Mouse (Mus musculus) CH12.LX (cell line): ENCODE data around the gene Opcml. TPM values are rescaled to one million over a fixed set of nuclear protein-coding genes. Genes with fewer than 3 reads are reported as not detected.

Experiments
- DNase-seq: peaks from one replicate; pipeline ENCODE4 v3.0.0-alpha.2; 2013; ENCODE audit errors: extremely low read depth
- H3K27ac ChIP-seq: 2 replicates; pipeline ENCODE4 v1.5.1; 2012; ENCODE audit warnings: low read depth, mild to moderate bottlenecking, control low read depth, moderate library complexity; ENCODE audit not compliant: insufficient read depth
- H3K27me3 ChIP-seq: replicated peaks from 2 replicates; pipeline ENCODE3; 2012; ENCODE audit warnings: inconsistent platforms
- H3K36me3 ChIP-seq, 2 experiments: replicated peaks in 1 of 2; 2 replicates each; pipeline versions ENCODE3 to v1.6.1; 2012; ENCODE audit warnings: inconsistent platforms in 1 of 2, low read length in 1 of 2, mild to moderate bottlenecking in 1 of 2, mixed read lengths in 1 of 2, moderate library complexity in 1 of 2; ENCODE audit not compliant: control insufficient read depth in 1 of 2, insufficient read depth in 1 of 2
- H3K4me1 ChIP-seq, 2 experiments: 2 replicates each; pipeline ENCODE4 v1.6.1; 2012; ENCODE audit warnings: inconsistent platforms in 1 of 2, moderate library complexity in 1 of 2; ENCODE audit not compliant: insufficient read depth in 2 of 2, control insufficient read depth in 1 of 2
- H3K4me2 ChIP-seq: 2 replicates; pipeline ENCODE4 v1.6.1; 2012; ENCODE audit warnings: low read depth, mild to moderate bottlenecking, control low read depth; ENCODE audit not compliant: poor library complexity, insufficient read depth, severe bottlenecking
- H3K4me3 ChIP-seq, 3 experiments: fragments of 150-350 bp in 1 of 3; sonication (generic) in 1 of 3; replicated peaks in 1 of 3; 2 replicates each; pipeline versions ENCODE3 to v1.5.1; 2011 to 2012; ENCODE audit warnings: low read depth in 2 of 3, low read length in 2 of 3, mild to moderate bottlenecking in 2 of 3, moderate library complexity in 2 of 3, control low read depth in 1 of 3, improper control_type of control experiment in 1 of 3, inconsistent platforms in 1 of 3, mixed read lengths in 1 of 3; ENCODE audit not compliant: poor library complexity in 1 of 3
- H3K79me2 ChIP-seq: replicated peaks from 2 replicates; pipeline ENCODE4 v1.6.1; 2012; ENCODE audit warnings: mild to moderate bottlenecking, moderate library complexity; ENCODE audit not compliant: control insufficient read depth, poor library complexity, insufficient read depth, severe bottlenecking; ENCODE audit errors: extremely low read depth
- H3K9ac ChIP-seq: 2 replicates; pipeline ENCODE4 v1.6.1; 2012; ENCODE audit warnings: low read depth, mild to moderate bottlenecking, control low read depth, moderate library complexity; ENCODE audit not compliant: insufficient read depth
- H3K9me3 ChIP-seq: replicated peaks from 2 replicates; pipeline ENCODE3; 2012; ENCODE audit warnings: low read length, inconsistent platforms, mixed read lengths
- BHLHE40 ChIP-seq: IDR thresholded peaks from 2 replicates; pipeline ENCODE4 v1.6.1; 2011; ENCODE audit warnings: mild to moderate bottlenecking, low read depth, low read length, improper control_type of control experiment
- CHD1 ChIP-seq: IDR thresholded peaks from 2 replicates; pipeline ENCODE4 v1.6.1; 2012; ENCODE audit warnings: low read depth, low read length, improper control_type of control experiment, inconsistent platforms
- CTCF ChIP-seq, 2 experiments: IDR thresholded peaks in 1 of 2; conservative IDR thresholded peaks in 1 of 2; 2 replicates each; pipeline ENCODE4 v1.5.1; 2011 to 2012; ENCODE audit warnings: low read depth in 2 of 2, low read length in 2 of 2, improper control_type of control experiment in 1 of 2, inconsistent platforms in 1 of 2, mild to moderate bottlenecking in 1 of 2, moderate library complexity in 1 of 2
- ELF1 ChIP-seq: IDR thresholded peaks from 2 replicates; pipeline ENCODE4 v1.6.1; 2014; ENCODE audit warnings: low read depth, mild to moderate bottlenecking, inconsistent platforms, low read length, improper control_type of control experiment
- ETS1 ChIP-seq: conservative IDR thresholded peaks from 2 replicates; pipeline ENCODE4 v1.6.1; 2012; ENCODE audit warnings: low read depth, mild to moderate bottlenecking, inconsistent platforms, low read length, improper control_type of control experiment, moderate library complexity
- JUND ChIP-seq: conservative IDR thresholded peaks from 2 replicates; pipeline ENCODE4 v1.6.1; 2011; ENCODE audit warnings: low read depth, low read length, improper control_type of control experiment
- KAT2A ChIP-seq: IDR thresholded peaks from 2 replicates; pipeline ENCODE4 v1.6.1; 2012; ENCODE audit warnings: low read length, improper control_type of control experiment, inconsistent platforms; ENCODE audit not compliant: insufficient replicate concordance
- MAX ChIP-seq: IDR thresholded peaks from 2 replicates; pipeline ENCODE4 v1.6.1; 2011; ENCODE audit warnings: low read length, improper control_type of control experiment
- MAZ ChIP-seq: IDR thresholded peaks from 2 replicates; pipeline ENCODE4 v1.6.1; 2012; ENCODE audit warnings: low read depth, mild to moderate bottlenecking, inconsistent platforms, low read length, improper control_type of control experiment, moderate library complexity
- MEF2A ChIP-seq: IDR thresholded peaks from 2 replicates; pipeline ENCODE4 v1.6.1; 2014; ENCODE audit warnings: low read depth, mild to moderate bottlenecking, inconsistent platforms, low read length, improper control_type of control experiment, borderline replicate concordance
- MXI1 ChIP-seq: IDR thresholded peaks from 2 replicates; pipeline ENCODE4 v1.6.1; 2011; ENCODE audit warnings: mild to moderate bottlenecking, low read depth, low read length, improper control_type of control experiment
- MYC ChIP-seq: IDR thresholded peaks from 2 replicates; pipeline ENCODE4 v1.6.1; 2011; ENCODE audit warnings: low read depth, mild to moderate bottlenecking, improper control_type of control experiment, low read length
- NRF1 ChIP-seq: IDR thresholded peaks from 2 replicates; pipeline ENCODE4 v1.6.1; 2014; ENCODE audit warnings: low read depth, mild to moderate bottlenecking, inconsistent platforms, low read length, improper control_type of control experiment, moderate library complexity
- PAX5 ChIP-seq: IDR thresholded peaks from 2 replicates; pipeline ENCODE4 v1.6.1; 2012; ENCODE audit warnings: low read length, inconsistent platforms, mixed read lengths
- POLR2A ChIP-seq: IDR thresholded peaks from 2 replicates; pipeline ENCODE4 v1.6.1; 2011; ENCODE audit warnings: low read depth, mild to moderate bottlenecking, improper control_type of control experiment, low read length
- POLR2AphosphoS2 ChIP-seq: IDR thresholded peaks from 2 replicates; pipeline ENCODE4 v1.6.1; 2011; ENCODE audit warnings: low read depth, low read length, improper control_type of control experiment
- RAD21 ChIP-seq: IDR thresholded peaks from 2 replicates; pipeline ENCODE4 v1.6.1; 2011; ENCODE audit warnings: low read depth, mild to moderate bottlenecking, low read length, improper control_type of control experiment, moderate library complexity
- SMC3 ChIP-seq: IDR thresholded peaks from 2 replicates; pipeline ENCODE4 v1.6.1; 2011; ENCODE audit warnings: low read depth, low read length, improper control_type of control experiment
- TCF12 ChIP-seq: IDR thresholded peaks from 2 replicates; pipeline ENCODE4 v1.6.1; 2014; ENCODE audit warnings: low read depth, mild to moderate bottlenecking, inconsistent platforms, low read length, improper control_type of control experiment
- UBTF ChIP-seq: IDR thresholded peaks from 2 replicates; pipeline ENCODE4 v1.6.1; 2012; ENCODE audit warnings: low read depth, mild to moderate bottlenecking, inconsistent platforms, low read length, improper control_type of control experiment, moderate library complexity
- ZC3H11A ChIP-seq: IDR thresholded peaks from 2 replicates; pipeline ENCODE4 v1.6.1; 2012; ENCODE audit warnings: low read depth, mild to moderate bottlenecking, inconsistent platforms, low read length, improper control_type of control experiment
- ZNF384 ChIP-seq: IDR thresholded peaks from 2 replicates; pipeline ENCODE4 v1.6.1; 2012; ENCODE audit warnings: low read depth, low read length, improper control_type of control experiment, inconsistent platforms
- dilution Hi-C: fragments of 300-500 bp; cut with MboI; formaldehyde crosslinking; loops from 2 replicates; pipeline ENCODE4 v1.14.3; 2020; ENCODE audit warnings: low sequenced_read_pairs; ENCODE audit not compliant: extremely low pct_unique_long_range_greater_than_20kb, extremely low pct_ligation_motif_present
- in situ Hi-C: fragments of 300-500 bp; cut with MboI; formaldehyde crosslinking; loops from 3 replicates; pipeline ENCODE4 v1.14.3; 2019; ENCODE audit warnings: low sequenced_read_pairs, low pct_ligation_motif_present, low pct_unique_long_range_greater_than_20kb, mixed read lengths
- polyA plus RNA-seq: library from polyadenylated mRNA; unstranded; fragments of >175 nt; gene quantifications from 2 replicates; pipeline ENCODE4 v1.2.1, GENCODE M21; 2012; ENCODE audit warnings: low read depth; ENCODE audit not compliant: insufficient read length
- total RNA-seq, 2 experiments: library from RNA; depleted of rRNA; stranded (reverse); fragments of 300-350 nt in 1 of 2; fragments of >200 nt in 1 of 2; gene quantifications; 2 replicates each; pipeline ENCODE4 v1.2.3; 2012 to 2014

Gene Opcml
- total and polyA plus RNA-seq, 3 experiments: 0.34 to 0.60 TPM; not detected in 1

GRCm38 (mm10) chr9:28569776-28570175 is 779.2 kb downstream of the Opcml start:
- Histone ChIP-seq H3K4me3 (no peak overlapping the region), H3K4me1 (peaks cover 0 to 11% of the 10 kb centered on the region in 2 experiments; a peak in 1 of 4 replicates), H3K4me2 (no peak overlapping the region), H3K27me3 (no peaks in the 10 kb centered on the region), H3K36me3 (no peaks in the 10 kb centered on the region), H3K27ac (no peak overlapping the region), H3K9ac (no peak overlapping the region), H3K79me2 (no peaks in the 10 kb centered on the region), H3K9me3 (peaks cover 12% of the 10 kb centered on the region)
- in situ Hi-C loops: no loop called here
- TF ChIP-seq MAX (no peak), ELF1 (no peak), MYC (no peak), NRF1 (no peak), BHLHE40 (no peak), SMC3 (no peak), ZNF384 (no peak), TCF12 (no peak)
- dilution Hi-C loops: no loop called here
- no peak for DNase-seq

GRCm38 (mm10) chr9:28571682-28572081 is 781.1 kb downstream of the Opcml start:
- DNase-seq: no peak
- Histone ChIP-seq H3K4me2 (no peak overlapping the region), H3K9ac (no peak overlapping the region), H3K9me3 (peaks cover 9% of the 10 kb centered on the region), H3K27me3 (no peaks in the 10 kb centered on the region), H3K79me2 (no peaks in the 10 kb centered on the region), H3K4me3 (no peak overlapping the region), H3K36me3 (no peaks in the 10 kb centered on the region), H3K27ac (no peak overlapping the region), H3K4me1 (peaks cover 0 to 11% of the 10 kb centered on the region in 2 experiments; a peak in 1 of 4 replicates)
- TF ChIP-seq PAX5 (no peak), BHLHE40 (no peak), CHD1 (no peak), KAT2A (no peak), RAD21 (no peak), MAZ (no peak), UBTF (no peak), ETS1 (no peak), MXI1 (no peak), MEF2A (no peak), ZNF384 (no peak), SMC3 (no peak), TCF12 (no peak), POLR2AphosphoS2 (no peak), CTCF (conservative IDR thresholded peaks at IDR 0.05 in 1 of 2, IDR thresholded peaks at IDR 0.05 in 1 of 2; ENCODE audit: low read depth in 2 of 2, low read length in 2 of 2) (no peak), ZC3H11A (no peak), JUND (no peak), POLR2A (no peak)
- in situ Hi-C loops: no loop called here
- dilution Hi-C loops: no loop called here
